Mouse (Mus musculus) stomach, postnatal 0 days (tissue): Measurements from ENCODE around the gene Phc1. TPM values are rescaled to one million over a fixed set of nuclear protein-coding genes. Genes with fewer than 3 reads are reported as not detected.
A peak's percentile ranks its signal among the peaks of the same experiment; 100 is the strongest.

Source experiments
- ATAC-seq: fragments of 200-750 bp; cut with Nextera tagmentation; 2 replicates; pipeline ENCODE4 v1.8.0; 2017; ENCODE audit not compliant: low FRiP score, low TSS enrichment
- DNase-seq: peaks from one replicate; pipeline ENCODE4 v3.0.0-alpha.2; 2016; ENCODE audit warnings: low spot score
- H3K27ac ChIP-seq: fragments of 300-500 bp; sonication (generic); replicated peaks from 2 replicates; pipeline ENCODE4 v1.5.1; 2014; ENCODE audit warnings: mild to moderate bottlenecking, control low read depth
- H3K27me3 ChIP-seq: fragments of 300-500 bp; sonication (generic); 2 replicates; pipeline ENCODE4 v1.6.1; 2014; ENCODE audit warnings: low read length; ENCODE audit not compliant: control insufficient read depth, insufficient read depth
- H3K36me3 ChIP-seq: fragments of 300-500 bp; sonication (generic); 2 replicates; pipeline ENCODE4 v1.6.1; 2014; ENCODE audit warnings: low read length, mixed read lengths; ENCODE audit not compliant: control insufficient read depth, insufficient read depth
- H3K4me1 ChIP-seq: fragments of 300-500 bp; sonication (generic); replicated peaks from 2 replicates; pipeline ENCODE4 v1.6.1; 2014; ENCODE audit warnings: antibody characterized with exemption; ENCODE audit not compliant: control insufficient read depth, insufficient read depth
- H3K4me2 ChIP-seq: fragments of 300-500 bp; sonication (generic); replicated peaks from 2 replicates; pipeline ENCODE4 v1.6.1; 2014; ENCODE audit warnings: low read depth, mild to moderate bottlenecking, control low read depth, moderate library complexity
- H3K4me3 ChIP-seq: fragments of 300-500 bp; sonication (generic); 2 replicates; pipeline ENCODE4 v1.5.1; 2014; ENCODE audit warnings: low read depth, low read length, control low read depth
- H3K9ac ChIP-seq: fragments of 300-500 bp; sonication (generic); 2 replicates; pipeline ENCODE4 v1.6.1; 2014; ENCODE audit warnings: mild to moderate bottlenecking, low read length, control low read depth, mixed read lengths
- H3K9me3 ChIP-seq: fragments of 300-500 bp; sonication (generic); 2 replicates; pipeline ENCODE4 v1.6.1; 2016; ENCODE audit warnings: low read length; ENCODE audit not compliant: control insufficient read depth
- CTCF ChIP-seq: IDR thresholded peaks from 2 replicates; pipeline ENCODE4 v1.5.1; 2016; ENCODE audit warnings: antibody characterized with exemption, low read depth, mild to moderate bottlenecking, moderate library complexity
- EP300 ChIP-seq: optimal IDR thresholded peaks from 2 replicates; pipeline ENCODE3; 2016; ENCODE audit warnings: antibody characterized with exemption
- WGBS: fragments of 180-500 bp; shearing (Covaris S2); extraction: QIAGEN DNeasy Blood & Tissue Kit; methylation state at CpG from one replicate; pipeline ENCODE4 v1.1.7; 2014; 5-methylcytosine and 5-hydroxymethylcytosine counted together
- polyA plus RNA-seq: library from polyadenylated mRNA; unstranded; fragments of >200 nt; fragmentation: Nextera tagmentation; extraction: Ambion mirVana; gene quantifications from 2 replicates; pipeline ENCODE4 v1.2.1, GENCODE M21; 2015

The Phc1 gene
- polyA plus RNA-seq, 1 experiment from 2014 or later, result 5.3 TPM

DNA sequence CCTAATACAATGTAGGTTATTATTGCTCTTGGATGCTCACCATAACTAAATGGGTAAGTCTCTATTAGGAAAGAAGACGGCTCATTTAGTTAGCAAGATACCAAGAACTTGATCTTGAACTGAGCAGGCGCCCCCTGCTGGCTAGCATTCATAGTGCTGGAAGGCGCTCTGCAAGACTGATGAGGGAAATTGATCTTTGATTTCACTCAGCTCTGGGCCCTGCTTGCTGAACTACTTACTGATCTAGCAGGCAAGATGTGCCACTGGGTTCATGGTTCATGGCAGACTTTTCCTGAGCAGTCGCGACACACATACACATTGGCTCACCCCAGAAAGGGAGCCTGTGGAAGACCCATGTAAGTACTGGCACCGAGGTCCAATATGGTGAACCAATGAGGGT, 36.0 kb downstream of the Phc1 start:
- no peaks in the 10 kb centered on the region for H3K9me3 ChIP-seq
- no peak for ATAC-seq
- no peak overlapping the region for H3K4me3 ChIP-seq
- no peaks in the 10 kb centered on the region for H3K36me3 ChIP-seq
- no peak overlapping the region for H3K27ac ChIP-seq
- WGBS, result 32% methylated on average over 6 of the region's 6 CpGs
- no peak overlapping the region for H3K4me2 ChIP-seq
- H3K27me3 ChIP-seq, result no peaks in the 10 kb centered on the region
- peak; percentile 91 for TF ChIP-seq CTCF
- no peak for TF ChIP-seq EP300
- H3K9ac ChIP-seq, result no peak overlapping the region
- H3K4me1 ChIP-seq, result no peaks in the 10 kb centered on the region
- DNase-seq, result peak; percentile 78

DNA sequence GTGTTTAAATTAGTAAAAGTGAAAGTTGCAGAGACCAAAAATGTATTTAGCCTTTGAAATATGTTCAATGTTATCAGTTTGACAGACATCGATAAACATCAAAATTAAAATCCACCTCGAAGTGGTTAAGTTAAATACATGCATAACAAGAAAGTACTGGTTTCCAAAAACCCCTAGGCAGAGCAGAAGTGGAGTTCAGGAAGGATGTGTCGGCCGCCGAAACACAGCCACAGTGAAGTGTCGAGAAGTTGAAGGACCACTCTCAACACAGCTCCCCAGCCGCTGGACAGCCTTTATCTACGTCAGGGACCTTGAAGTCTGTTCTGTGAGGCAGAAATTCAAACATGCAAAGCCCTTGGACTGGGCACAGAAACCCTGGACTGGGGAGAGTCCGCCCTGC, 36.8 kb downstream of the Phc1 start:
- no peak for ATAC-seq
- WGBS, result 67% methylated on average over 9 of the region's 9 CpGs
- Histone ChIP-seq H3K27ac (no peak overlapping the region), H3K27me3 (no peaks in the 10 kb centered on the region), H3K9ac (no peak overlapping the region), H3K4me2 (no peak overlapping the region), H3K36me3 (no peaks in the 10 kb centered on the region), H3K9me3 (no peaks in the 10 kb centered on the region), H3K4me1 (no peaks in the 10 kb centered on the region), H3K4me3 (no peak overlapping the region)
- TF ChIP-seq EP300 (no peak), CTCF (no peak)
- no peak for DNase-seq

DNA sequence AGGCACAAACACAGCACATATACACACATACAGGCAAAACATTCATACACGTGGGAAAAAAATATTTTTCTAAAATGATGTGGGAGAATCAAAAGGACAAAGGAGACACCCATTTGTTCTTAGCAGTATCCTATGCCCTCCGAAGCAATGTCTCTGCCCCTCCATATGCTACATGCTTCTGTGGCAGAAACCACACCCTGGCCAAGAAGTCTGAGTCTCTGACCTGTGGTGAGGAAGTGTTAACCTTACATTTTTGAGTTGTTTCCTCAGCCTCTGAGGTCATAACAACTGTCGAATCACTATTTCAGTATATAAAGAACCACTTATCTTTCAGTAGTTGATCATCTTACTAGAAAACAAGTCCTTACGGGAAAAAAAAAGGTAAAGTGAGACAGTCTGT, 37.7 kb downstream of the Phc1 start:
- no peak overlapping the region for H3K27ac ChIP-seq
- no peaks in the 10 kb centered on the region for H3K36me3 ChIP-seq
- no peaks in the 10 kb centered on the region for H3K4me1 ChIP-seq
- H3K27me3 ChIP-seq, result no peaks in the 10 kb centered on the region
- no peak overlapping the region for H3K4me2 ChIP-seq
- ATAC-seq (no peak), DNase-seq (no peak)
- 75% methylated on average over 4 of the region's 4 CpGs for WGBS
- no peaks in the 10 kb centered on the region for H3K9me3 ChIP-seq
- no peak overlapping the region for H3K9ac ChIP-seq
- no peak overlapping the region for H3K4me3 ChIP-seq
- TF ChIP-seq EP300, result no peak

DNA sequence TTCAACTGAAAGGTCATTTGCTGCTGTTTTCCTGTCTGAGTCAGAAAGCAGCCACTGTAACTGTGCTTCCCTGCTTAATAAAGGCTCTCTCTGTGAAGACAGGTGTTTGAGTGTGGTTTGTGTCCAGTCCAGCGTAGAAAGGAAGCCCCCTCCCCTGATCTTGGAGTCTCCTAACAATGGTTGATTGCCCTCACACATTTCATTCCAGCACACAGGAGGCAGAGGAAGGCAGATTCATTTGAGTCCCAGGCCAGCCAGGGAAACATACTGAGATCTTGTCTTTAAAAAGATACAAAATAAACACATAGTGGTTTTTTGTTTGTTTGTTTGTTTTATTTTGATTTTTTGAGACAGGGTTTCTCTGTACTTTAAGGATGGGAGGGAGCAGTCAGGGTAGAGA, 38.2 kb downstream of the Phc1 start:
- DNase-seq (no peak), ATAC-seq (no peak)
- TF ChIP-seq EP300, result no peak
- TF ChIP-seq CTCF, result no peak
- no peaks in the 10 kb centered on the region for H3K27me3 ChIP-seq
- no peaks in the 10 kb centered on the region for H3K36me3 ChIP-seq
- H3K27ac ChIP-seq, result no peak overlapping the region
- H3K4me2 ChIP-seq, result no peak overlapping the region
- no peaks in the 10 kb centered on the region for H3K4me1 ChIP-seq
- no peak overlapping the region for H3K9ac ChIP-seq
- 74% methylated on average over 1 of the region's 1 CpGs for WGBS
- no peak overlapping the region for H3K4me3 ChIP-seq
- no peaks in the 10 kb centered on the region for H3K9me3 ChIP-seq

DNA sequence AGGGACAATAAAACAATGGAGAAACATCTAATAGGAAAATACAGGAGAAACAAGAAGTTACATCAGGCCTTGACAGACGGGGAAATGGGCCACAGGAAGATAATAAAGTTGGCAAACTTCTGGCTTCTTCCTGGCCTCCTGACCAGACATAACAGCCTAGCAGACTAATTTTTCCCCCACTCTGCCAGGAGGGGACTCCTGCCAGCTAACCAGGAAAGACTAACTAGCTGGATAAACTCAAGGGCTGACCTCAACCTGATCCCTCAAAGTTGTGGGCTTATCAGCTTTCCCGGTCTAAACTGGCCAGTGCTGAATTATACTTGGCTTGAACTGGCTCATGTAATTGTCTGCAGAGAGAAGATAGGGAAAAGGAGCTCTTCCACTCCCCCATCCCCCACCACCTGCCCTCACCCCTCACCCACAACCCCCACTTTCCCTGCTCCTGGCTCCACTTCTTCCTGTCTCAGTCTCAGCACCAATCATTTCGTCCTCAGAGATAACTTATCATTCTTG, 40.7 kb downstream of the Phc1 start:
- no peak for ATAC-seq

DNA sequence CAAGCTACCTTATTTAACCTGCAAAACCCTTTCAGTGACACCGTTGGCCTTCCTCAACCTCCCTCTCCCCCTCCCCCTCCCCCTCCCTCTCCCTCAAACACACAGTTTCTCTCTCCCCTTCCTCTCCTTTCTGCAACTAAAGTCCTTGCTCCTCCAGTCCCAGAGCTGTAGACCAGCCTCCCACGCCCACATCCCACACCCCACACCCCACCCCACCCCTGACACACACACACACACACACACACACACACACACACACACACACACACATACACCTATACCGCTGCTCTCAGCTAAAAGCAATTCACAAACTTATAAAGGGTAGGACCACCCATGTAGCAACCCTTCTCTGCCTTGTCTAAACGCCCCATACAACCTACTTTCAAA, 42.1 kb downstream of the Phc1 start:
- H3K4me3 ChIP-seq, result no peak overlapping the region
- no peak overlapping the region for H3K9ac ChIP-seq
- H3K9me3 ChIP-seq, result no peaks in the 10 kb centered on the region
- WGBS, result 49% methylated on average over 4 of the region's 4 CpGs
- ATAC-seq (no peak), DNase-seq (no peak)
- no peaks in the 10 kb centered on the region for H3K27me3 ChIP-seq
- H3K4me2 ChIP-seq, result peak overlapping the region; percentile 61
- no peaks in the 10 kb centered on the region for H3K36me3 ChIP-seq
- no peaks in the 10 kb centered on the region for H3K4me1 ChIP-seq
- TF ChIP-seq CTCF (no peak), EP300 (no peak)
- no peak overlapping the region for H3K27ac ChIP-seq

More for the DNA sequence above, 40.7 kb downstream of the Phc1 start:
- no peaks in the 10 kb centered on the region for H3K4me1 ChIP-seq
- 41% methylated on average over 3 of the region's 3 CpGs for WGBS
- TF ChIP-seq EP300 (no peak), CTCF (no peak)
- no peak overlapping the region for H3K27ac ChIP-seq
- H3K9ac ChIP-seq, result no peak overlapping the region
- no peak overlapping the region for H3K4me2 ChIP-seq
- no peaks in the 10 kb centered on the region for H3K9me3 ChIP-seq
- H3K4me3 ChIP-seq, result no peak overlapping the region
- DNase-seq, result no peak
- H3K36me3 ChIP-seq, result no peaks in the 10 kb centered on the region
- no peaks in the 10 kb centered on the region for H3K27me3 ChIP-seq
